Mouse (Mus musculus) urinary bladder, postnatal 36 days (tissue): ENCODE data around the gene H2-M10.1.
"Not testable (repeated sequence)": the region's sequence is repeated elsewhere in the genome, so short reads cannot be mapped to it uniquely, and the experiment has no call there.

Experiments used
- DNase-seq, 2 experiments: peaks; one replicate each; pipeline ENCODE4 v3.0.0; 2022; ENCODE audit warnings: low spot score in 2 of 2, mixed read lengths in 1 of 2

The H2-M10.1 gene

DNA sequence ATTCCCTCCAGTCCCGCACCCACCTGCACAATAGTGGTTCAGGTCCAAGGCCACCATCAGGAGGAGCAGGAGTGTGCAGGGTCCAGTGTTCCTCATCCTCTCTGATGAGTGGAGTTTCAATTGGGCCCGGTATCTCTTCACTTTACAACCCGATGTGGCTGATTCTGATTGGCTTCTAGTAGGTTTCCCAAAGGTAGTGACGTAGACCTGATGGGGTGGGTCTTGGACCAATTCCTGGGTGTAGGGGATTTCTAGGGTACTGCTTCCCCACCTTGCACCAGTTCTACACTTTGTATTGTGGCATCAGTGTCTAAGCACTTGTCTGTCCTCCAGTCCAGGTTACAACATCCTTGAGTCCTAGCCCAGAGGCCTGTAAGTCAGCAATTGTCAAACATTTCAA is at the start of gene H2-M10.1:
Gene H2-M10.1 (minus strand): TSS at position 101 of the 400 bp plus-strand sequence.
- DNase-seq, result no peak

DNA sequence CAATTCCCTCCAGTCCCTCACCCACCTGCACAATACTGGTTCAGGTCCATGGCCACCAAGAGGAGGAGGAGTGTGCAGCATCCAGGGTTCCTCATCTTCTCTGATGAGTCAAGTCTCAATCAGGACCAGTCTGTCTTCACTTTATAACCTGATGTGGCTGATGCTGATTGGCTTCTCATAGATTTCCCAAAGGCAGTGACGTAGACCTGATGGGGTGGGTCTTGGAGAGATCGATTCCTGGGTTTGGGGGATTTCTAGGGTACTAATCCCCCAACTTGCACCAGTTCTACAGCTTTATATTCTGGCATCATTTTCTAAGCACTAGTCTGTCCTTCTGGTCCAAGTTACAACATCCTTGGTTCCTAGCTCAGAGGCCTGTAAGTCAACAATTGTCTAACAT is 42.4 kb upstream of the H2-M10.1 start, which contains the start of gene H2-M10.3:
Gene H2-M10.3 (minus strand): TSS at position 101 of the 400 bp plus-strand sequence.
- not testable (repeated sequence) for DNase-seq

DNA sequence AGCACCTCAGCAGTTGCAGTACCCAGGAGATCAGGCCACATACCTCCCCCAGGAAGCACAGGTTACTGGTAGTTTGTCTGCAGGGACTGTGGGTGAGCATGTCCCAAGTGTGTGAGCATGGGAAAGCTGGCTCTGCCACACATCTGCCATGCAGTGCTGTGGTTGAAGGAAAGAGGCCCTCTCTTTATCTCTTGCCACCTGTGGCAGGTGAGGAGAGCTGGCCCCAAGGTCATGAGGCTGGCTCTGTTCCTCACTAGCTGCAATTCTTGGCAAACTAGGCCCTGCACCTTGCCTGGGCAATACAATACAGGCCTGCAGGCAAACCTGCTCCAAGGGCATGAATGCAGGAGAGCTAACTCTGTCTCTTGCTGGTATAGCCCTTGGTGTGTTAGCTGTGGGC is 36.4 kb upstream of the H2-M10.1 start:
- DNase-seq, result not testable (repeated sequence)

DNA sequence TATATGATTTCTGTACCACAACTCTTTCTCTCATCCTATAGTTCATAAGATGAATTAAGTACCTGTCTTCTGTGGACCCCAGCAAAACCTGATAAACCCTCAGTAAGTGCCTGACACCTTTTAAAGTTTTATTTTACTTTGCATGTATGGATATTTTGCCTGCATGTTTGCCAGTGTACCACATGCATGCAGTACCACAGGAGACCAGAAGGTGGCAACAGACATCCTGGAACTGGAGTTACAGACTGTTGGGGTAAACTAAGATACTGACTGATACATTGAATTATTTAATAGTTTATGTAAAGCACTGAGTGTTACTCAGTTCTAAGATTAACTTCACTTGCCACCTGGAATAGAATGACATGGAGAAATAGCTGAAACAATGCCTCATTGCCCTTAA is 31.6 kb upstream of the H2-M10.1 start:
- DNase-seq, result peak; percentile 27 to 30

DNA sequence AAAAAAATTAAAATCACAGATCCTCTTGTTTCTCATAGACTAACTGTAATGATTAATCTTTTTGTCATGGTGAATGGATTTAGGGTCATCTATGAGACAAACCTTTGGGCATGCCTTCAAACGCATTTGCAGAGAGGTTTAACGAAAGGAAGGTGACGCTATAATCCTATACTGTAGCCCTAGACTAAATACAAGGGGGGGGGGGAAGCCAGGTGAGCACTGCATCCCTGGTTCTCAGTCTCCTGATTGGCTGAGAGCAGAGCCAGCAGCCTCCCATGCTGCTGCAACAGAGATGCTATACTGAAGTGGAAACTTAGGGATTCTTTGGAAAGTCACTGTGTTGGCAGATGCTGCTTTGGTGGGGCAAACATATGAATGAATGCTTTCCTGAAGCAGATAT is 29.8 kb upstream of the H2-M10.1 start:
- no peak for DNase-seq

DNA sequence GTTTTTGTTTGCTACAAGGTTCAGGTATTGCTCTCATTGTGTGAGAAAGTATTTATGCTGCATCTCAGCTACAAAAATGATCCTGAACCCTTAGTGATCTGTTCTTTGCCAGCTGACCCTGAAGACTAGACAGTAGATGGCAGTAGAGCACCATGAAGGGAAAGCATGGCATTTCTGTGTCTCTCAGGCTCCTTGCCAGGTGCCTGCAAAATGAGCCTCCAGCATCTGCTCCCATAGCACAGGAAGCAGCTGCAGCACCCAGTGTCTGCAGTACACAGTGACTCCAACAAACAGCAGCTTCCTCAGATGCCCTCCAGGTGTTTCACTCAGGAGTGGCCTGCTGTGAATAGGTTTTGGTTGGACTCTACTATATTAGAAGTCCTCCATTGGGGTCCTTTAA is 29.4 kb upstream of the H2-M10.1 start:
- DNase-seq, result peak; percentile 8 to 23

DNA sequence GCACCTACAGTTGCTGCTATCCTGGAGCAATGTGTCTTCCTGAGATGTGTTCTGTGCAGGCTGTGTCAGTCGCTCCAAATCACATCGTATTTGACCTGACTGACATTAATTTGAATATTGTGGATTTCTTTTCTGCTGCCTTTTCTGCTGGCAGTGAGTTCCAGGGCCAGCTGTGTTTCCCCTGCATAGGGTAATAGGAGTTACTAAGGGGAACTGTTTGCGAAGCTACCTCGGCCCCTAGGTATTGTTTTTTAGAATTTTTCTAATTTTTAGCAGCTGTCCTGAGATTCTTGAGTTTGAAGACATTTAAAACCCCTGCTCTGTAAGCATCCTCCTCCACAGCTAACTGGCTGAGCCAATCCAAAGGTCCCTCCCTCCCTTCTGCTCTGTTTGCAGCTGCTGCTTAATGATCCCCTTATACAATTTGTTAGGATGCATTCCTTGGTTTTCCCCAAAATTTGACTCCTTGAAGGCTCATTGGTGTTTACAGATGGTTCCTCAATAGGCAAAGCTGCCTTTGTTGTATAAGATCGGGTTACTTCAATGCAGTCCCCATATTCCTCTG is 10.2 kb downstream of the H2-M10.1 start:
- DNase-seq, result no peak

DNA sequence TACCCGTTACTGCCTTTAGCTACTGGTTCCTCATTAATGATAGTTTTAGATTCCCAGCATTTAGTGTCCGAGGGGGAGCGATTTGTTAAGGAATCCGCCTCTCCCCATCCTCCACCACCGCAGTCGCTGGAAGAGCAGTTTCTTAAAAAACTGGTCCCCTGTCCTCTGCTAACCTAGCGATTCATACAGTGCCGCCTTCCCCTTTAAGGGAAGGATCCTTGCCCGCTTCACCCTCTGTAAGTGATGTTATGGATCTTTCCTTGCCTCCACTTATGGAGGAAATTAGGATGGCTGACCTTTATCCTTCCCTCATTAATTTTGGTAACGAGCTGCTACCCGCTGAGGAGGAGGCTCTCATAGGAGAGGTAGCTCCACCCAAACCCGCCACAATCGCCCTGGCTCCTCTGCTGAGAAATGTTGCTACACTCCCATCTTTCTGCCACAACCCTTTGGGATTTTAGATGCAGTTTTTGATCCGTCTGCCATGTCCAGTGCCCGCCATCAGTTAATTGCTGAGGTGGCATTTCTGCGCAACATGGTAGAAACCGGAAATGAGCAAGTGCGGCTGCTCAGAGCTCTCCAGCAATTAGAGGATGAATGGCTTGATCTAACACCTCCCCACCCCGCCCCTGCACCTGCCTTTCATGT is 10.8 kb downstream of the H2-M10.1 start:
- peak; percentile 15 to 24 for DNase-seq

DNA sequence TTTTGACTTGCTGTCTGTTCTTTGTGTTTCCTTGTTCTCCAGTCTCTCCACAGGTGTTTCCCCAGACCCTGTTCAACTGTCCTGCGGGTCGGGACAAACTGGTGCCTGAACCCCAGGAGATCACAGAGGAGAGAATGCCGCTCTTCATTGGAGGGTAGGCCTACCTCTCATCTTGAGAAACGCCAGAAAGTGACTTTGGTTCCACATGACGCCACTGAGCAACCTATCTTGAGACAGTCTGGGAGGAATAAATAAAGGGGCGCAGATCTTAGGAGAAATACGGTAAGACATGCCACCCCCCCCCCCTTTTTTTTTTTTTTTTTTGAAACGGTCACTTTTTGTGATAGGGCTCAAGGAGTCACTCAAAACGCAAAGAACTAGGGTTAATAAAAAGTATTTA is 11.4 kb downstream of the H2-M10.1 start:
- no peak for DNase-seq

DNA sequence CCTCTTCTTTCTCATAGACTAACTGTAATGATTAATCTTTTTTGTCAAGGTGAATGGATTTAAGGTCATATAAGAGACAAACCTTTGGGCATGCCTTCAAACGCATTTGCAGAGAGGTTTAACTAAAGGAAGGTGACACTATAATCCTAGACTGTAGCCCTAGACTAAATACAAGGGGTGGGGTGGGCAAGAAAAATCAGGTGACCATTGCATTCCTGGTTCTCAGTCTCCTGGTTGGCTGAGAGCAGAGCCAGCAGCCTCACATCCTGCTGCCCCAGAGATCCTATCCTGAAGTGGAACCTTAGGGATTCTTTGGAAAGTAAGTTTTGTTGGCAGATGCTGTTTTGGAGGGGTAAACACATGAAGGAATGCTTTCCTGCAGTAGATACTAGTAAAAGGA is 16.7 kb downstream of the H2-M10.1 start:
- DNase-seq, result no peak

DNA sequence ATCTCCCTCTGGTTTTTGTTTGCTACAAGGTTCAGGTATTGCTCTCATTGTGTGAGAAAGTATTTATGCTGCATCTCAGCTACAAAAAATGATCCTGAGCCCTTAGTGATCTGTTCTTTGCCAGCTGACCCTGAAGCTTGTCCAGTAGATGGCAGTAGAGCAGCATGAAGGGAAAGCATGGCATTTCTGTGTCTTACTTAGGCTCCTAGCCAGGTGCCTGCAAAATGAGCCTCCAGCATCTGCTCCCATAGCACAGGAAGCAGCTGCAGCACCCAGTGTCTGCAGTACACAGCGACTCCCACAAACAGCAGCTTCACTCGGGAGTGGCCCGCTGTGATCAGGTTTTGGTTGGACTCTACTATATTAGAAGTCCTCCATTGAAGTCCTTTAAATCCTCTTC is 17.1 kb downstream of the H2-M10.1 start:
- DNase-seq, result peak; percentile 30 to 42

DNA sequence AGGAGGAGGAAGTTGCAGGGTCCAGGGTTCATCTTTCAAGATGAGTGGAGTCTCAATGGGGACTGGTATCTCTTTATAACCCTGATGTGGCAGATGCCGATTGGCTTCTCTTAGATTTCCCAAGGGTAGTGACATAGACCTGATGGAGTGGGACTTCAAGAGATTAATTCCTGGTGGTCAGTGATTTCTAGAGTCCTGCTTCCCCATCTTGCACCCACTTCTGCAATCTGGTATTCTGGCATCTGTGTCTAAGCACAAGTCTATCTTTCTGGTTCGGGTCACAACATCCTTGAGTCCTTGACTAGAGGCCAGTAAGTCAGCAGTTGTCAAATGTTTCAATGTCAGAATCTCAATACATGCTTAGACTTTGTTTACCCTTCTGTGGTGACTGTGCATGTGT is 39.6 kb downstream of the H2-M10.1 start, which contains the start of gene H2-M10.2:
Gene H2-M10.2 (minus strand): TSS at position 101 of the 400 bp plus-strand sequence.
- DNase-seq, result no peak

DNA sequence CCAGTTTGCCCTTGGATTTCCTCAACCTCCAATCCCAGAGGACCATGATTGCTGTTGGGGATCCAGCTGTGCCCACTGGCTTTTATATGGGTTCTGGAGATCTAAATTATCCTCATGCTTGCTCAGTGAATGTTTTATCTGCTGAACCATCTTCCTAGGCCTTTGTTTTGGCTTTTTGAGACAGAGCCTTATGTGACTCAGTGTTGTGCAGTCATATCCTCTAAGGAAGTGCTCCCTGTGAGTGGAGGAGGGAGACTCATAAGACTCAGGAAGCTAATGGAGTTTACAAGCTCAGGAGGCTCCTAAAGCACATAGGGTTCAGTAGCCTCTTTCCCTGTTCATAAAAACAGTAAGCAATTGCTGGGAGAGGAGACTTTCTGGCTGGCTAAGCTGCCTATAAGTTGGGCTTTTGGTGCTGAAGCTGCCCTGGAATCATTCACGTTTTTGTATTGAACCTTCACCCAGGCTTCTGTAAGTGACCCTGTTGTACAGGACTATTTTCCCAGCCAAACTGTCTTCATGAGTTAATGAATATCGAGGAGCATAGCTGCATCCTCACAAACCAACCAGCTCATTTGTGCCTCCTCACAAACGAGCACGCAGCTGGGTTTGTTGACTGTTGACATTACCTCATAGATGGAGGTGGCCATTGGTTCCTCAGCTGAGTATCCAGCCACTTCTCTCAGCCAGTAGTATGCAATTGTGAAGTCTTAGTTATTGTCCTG is 44.3 kb downstream of the H2-M10.1 start:
- no peak for DNase-seq

DNA sequence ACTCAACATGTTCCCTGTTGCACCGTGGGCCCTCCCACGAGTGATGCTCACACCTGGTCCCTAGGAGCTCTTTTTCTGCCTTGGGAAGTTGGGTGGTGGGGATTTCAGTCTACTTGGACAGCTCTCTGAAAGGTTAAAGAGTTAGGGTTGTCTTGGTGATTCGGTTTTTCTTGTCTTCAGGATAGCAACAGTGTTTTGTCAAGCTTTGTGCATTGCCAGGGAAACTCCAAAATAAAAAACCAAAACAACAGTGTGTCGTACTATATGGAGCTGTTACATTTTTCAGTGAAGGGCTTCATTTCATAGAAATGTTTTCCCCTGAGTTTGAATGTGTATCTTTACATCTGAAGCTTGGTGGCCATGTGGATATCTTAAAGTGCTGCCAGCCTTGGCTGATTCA is 51.2 kb downstream of the H2-M10.1 start:
- DNase-seq, result no peak

DNA sequence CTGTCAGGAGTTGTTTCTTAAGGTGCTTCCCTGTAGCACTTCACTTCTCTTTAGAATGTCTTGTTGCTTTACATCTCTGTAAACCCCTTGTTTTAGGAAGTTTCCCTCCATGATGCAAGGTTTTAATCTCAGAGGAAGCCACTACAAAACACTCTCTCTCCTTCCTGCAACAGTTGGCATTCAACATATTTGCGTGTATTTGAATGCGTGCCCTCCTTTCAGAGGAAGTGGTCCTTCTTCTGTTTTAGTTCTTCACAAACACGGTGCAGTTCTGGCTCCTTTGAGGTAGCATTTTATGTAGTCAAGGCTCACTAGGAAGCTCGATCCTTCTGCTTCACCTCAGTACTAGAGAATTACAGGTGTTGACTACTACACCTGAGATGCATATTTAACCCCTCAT is 52.2 kb downstream of the H2-M10.1 start:
- no peak for DNase-seq
